Mouse (Mus musculus) intestine, embryonic 16.5 days (tissue): ENCODE measurements around the gene 9030025P20Rik. TPM values are rescaled to one million over a fixed set of nuclear protein-coding genes. Genes with fewer than 3 reads are reported as not detected.
"Not testable (repeated sequence)": the region's sequence is repeated elsewhere in the genome, so short reads cannot be mapped to it uniquely, and the experiment has no call there.

Experiments used
- ATAC-seq: fragments of 200-750 bp; cut with Nextera tagmentation; 2 replicates; pipeline ENCODE4 v1.8.0; 2017; ENCODE audit warnings: moderate TSS enrichment, moderate library complexity
- H3K27ac ChIP-seq: fragments of 300-500 bp; sonication (generic); 2 replicates; pipeline ENCODE4 v1.5.1; 2014; ENCODE audit warnings: mild to moderate bottlenecking, low read length
- H3K27me3 ChIP-seq: fragments of 300-500 bp; sonication (generic); replicated peaks from 2 replicates; pipeline ENCODE4 v1.6.1; 2014; ENCODE audit warnings: low read length, control low read depth, mixed read lengths; ENCODE audit not compliant: control insufficient read depth, insufficient read depth
- H3K36me3 ChIP-seq: fragments of 300-500 bp; sonication (generic); 2 replicates; pipeline ENCODE4 v1.6.1; 2014; ENCODE audit warnings: low read length, control low read depth; ENCODE audit not compliant: control insufficient read depth, insufficient read depth
- H3K4me1 ChIP-seq: fragments of 300-500 bp; sonication (generic); 2 replicates; pipeline ENCODE4 v1.6.1; 2014; ENCODE audit warnings: low read length, control low read depth, mixed read lengths; ENCODE audit not compliant: control insufficient read depth, insufficient read depth
- H3K4me2 ChIP-seq: fragments of 300-500 bp; sonication (generic); 2 replicates; pipeline ENCODE4 v1.6.1; 2014; ENCODE audit warnings: low read depth, low read length, control low read depth
- H3K4me3 ChIP-seq: fragments of 300-500 bp; sonication (generic); 2 replicates; pipeline ENCODE4 v1.5.1; 2014; ENCODE audit warnings: mild to moderate bottlenecking, low read length
- H3K9ac ChIP-seq: fragments of 300-500 bp; sonication (generic); 2 replicates; pipeline ENCODE4 v1.6.1; 2014; ENCODE audit warnings: low read depth, low read length
- H3K9me3 ChIP-seq: fragments of 300-500 bp; sonication (generic); 2 replicates; pipeline ENCODE4 v1.6.1; 2016; ENCODE audit warnings: low read length, control low read depth; ENCODE audit not compliant: control insufficient read depth
- WGBS: fragments of 180-500 bp; shearing (Covaris S2); extraction: QIAGEN DNeasy Blood & Tissue Kit; methylation state at CpG from one replicate; pipeline ENCODE4 v1.1.7; 2014; 5-methylcytosine and 5-hydroxymethylcytosine counted together
- polyA plus RNA-seq: library from polyadenylated mRNA; unstranded; fragments of >200 nt; fragmentation: Nextera tagmentation; extraction: Ambion mirVana; gene quantifications from 2 replicates; pipeline ENCODE4 v1.2.1, GENCODE M21; 2015

Gene 9030025P20Rik
- polyA plus RNA-seq = 8.2 TPM in 2 replicates

GRCm38 (mm10) chr17:14978362-14979038 lies at the start of gene 9030025P20Rik, which contains the start of gene Gm3417:
9030025P20Rik (plus strand) TSS chr17:14978468.
Gm3417 (minus strand) TSS chr17:14978790.
- H3K9me3 ChIP-seq, H3K9ac ChIP-seq, H3K4me2 ChIP-seq, H3K36me3 ChIP-seq, H3K4me3 ChIP-seq, H3K4me1 ChIP-seq, H3K27me3 ChIP-seq, H3K27ac ChIP-seq: not testable (repeated sequence)
- ATAC-seq = peak; percentile 98
- WGBS = no CpG with 5 or more reads among the region's 60 CpGs

DNA sequence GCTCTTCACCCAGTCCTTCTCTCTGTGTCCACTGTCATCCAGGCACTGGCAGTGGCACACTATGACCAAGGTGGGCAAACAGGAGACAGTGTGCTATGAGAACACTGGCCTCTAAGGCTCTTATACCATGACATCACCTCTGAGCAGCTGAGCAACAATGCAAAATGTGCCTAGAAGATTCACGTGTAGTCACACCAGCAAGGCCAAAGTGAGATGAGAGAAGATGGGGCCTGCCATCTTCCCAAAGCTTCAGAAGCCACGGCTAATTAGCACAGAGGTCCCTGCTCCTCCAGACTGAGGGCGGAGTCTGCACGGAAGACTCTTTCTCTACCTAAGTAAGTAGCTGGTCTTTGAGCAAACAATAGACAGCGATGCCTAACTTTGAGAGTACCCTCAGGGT lies 49.6 kb upstream of the 9030025P20Rik start:
- Histone ChIP-seq H3K9me3 (no peaks in the 10 kb centered on the region), H3K9ac (no peak overlapping the region), H3K36me3 (no peaks in the 10 kb centered on the region), H3K4me2 (no peak overlapping the region), H3K27ac (no peak overlapping the region), H3K27me3 (no peaks in the 10 kb centered on the region), H3K4me1 (no peaks in the 10 kb centered on the region), H3K4me3 (no peak overlapping the region)
- no peak for ATAC-seq
- 69% methylated on average over 5 of the region's 5 CpGs for WGBS

- H3K27ac ChIP-seq = no peak overlapping the region
- no peak overlapping the region for H3K9ac ChIP-seq
- no peak overlapping the region for H3K4me3 ChIP-seq
- no peaks in the 10 kb centered on the region for H3K4me1 ChIP-seq
- ATAC-seq = no peak
- no peaks in the 10 kb centered on the region for H3K9me3 ChIP-seq
- H3K27me3 ChIP-seq = no peaks in the 10 kb centered on the region
- 81% methylated on average over 7 of the region's 7 CpGs for WGBS
- no peak overlapping the region for H3K4me2 ChIP-seq
- no peaks in the 10 kb centered on the region for H3K36me3 ChIP-seq
These were observed 47.6 kb upstream of the 9030025P20Rik start for GRCm38 (mm10) chr17:14930697-14931096.

DNA sequence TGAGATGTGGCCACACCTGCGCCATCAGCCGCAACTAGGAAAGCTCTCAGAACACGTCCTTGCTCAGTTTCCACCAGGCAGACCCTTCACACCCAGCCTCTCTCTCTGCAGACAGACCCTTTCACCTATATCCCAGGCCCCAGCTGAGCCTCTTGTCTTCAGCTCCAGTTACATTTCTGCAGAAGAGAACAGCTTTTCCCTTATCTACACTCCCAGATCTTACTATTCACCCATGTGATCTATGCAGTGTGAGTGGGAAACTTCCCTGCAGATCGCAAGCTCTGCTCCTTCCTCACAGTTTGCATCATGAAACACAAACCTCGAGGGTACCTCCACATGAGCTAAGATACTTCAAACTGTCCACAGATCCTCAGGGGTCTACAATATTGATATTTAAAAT lies 46.8 kb upstream of the 9030025P20Rik start:
- Histone ChIP-seq H3K4me1 (no peaks in the 10 kb centered on the region), H3K27ac (no peak overlapping the region), H3K9ac (no peak overlapping the region), H3K27me3 (no peaks in the 10 kb centered on the region), H3K4me2 (no peak overlapping the region), H3K9me3 (no peaks in the 10 kb centered on the region), H3K36me3 (no peaks in the 10 kb centered on the region), H3K4me3 (no peak overlapping the region)
- WGBS = 85% methylated on average over 5 of the region's 5 CpGs
- ATAC-seq = no peak

GRCm38 (mm10) chr17:14935280-14935679 lies 43.0 kb upstream of the 9030025P20Rik start:
- H3K9me3 ChIP-seq, H3K36me3 ChIP-seq, H3K4me1 ChIP-seq, ATAC-seq, H3K27me3 ChIP-seq, H3K27ac ChIP-seq, H3K9ac ChIP-seq, H3K4me3 ChIP-seq, H3K4me2 ChIP-seq: not testable (repeated sequence)
- 73% methylated on average over 12 of the region's 14 CpGs for WGBS

GRCm38 (mm10) chr17:14935841-14936605 lies 42.2 kb upstream of the 9030025P20Rik start:
- Histone ChIP-seq H3K4me1 (no peaks in the 10 kb centered on the region), H3K4me2 (no peak overlapping the region), H3K9ac (no peak overlapping the region), H3K36me3 (no peaks in the 10 kb centered on the region), H3K27ac (no peak overlapping the region), H3K9me3 (no peaks in the 10 kb centered on the region), H3K27me3 (no peaks in the 10 kb centered on the region), H3K4me3 (no peak overlapping the region)
- 53% methylated on average over 5 of the region's 5 CpGs for WGBS
- no peak for ATAC-seq

DNA sequence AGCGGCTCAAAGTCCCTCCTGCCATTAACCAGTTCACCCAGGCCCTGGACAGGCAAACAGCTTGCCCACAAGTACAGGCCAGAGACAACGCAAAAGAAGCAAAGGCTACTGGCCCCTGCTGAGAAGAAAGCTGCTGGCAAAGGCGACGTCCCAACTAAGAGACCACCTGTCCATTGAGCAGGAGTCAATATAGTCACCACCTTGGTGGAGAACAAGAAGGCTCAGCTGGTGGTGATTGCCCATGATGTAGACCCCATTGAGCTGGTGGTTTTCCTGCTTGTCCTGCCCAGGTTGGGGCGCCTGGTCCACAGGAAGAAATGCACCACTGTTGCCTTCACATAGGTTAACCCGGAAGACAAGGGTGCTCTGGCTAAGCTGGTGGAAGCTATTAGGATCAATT lies 36.1 kb upstream of the 9030025P20Rik start:
- Histone ChIP-seq H3K4me3 (peak overlapping the region; percentile 82), H3K9ac (peak overlapping the region; percentile 87; the same call in 1 of the 2 replicates), H3K4me2 (peak overlapping the region; percentile 69)
- H3K9me3 ChIP-seq, ATAC-seq, H3K4me1 ChIP-seq, H3K27me3 ChIP-seq, H3K27ac ChIP-seq, H3K36me3 ChIP-seq: not testable (repeated sequence)
- 69% methylated on average over 6 of the region's 6 CpGs for WGBS

DNA sequence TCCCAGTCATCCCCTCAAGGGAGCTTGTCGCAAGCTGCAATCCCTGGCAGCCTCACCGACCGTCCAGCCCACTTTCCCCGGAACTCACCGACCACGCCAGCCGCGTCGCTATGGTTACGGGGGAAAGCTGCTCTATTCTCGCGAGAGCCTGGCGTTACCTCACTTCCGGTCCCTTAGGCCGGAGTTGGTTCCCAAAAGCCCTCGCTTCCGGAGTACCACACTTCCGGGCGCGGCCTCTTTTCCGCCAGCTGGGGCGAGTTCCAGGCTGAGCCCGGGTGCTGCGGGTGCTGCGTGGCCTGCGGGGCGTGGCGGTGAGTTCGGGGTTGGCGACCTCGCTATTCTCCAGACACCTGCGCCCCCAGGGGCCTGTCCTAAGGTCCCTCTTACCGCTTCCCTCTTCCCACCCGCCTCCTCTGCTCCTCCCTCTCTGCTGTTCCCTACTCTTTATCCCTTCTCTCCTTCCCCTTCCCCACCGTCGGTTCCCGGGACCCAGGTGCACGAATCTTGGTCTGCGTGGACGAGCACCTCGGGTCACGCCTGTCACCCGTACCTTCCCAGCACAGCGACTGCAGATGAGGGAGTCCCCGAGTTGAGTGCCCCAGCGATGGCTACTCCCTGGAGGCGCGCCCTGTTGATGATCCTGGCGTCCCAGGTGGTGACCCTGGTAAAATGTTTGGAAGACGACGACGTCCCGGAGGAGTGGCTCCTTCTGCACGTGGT lies 35.1 kb upstream of the 9030025P20Rik start, which contains the start of the genes Wdr27 and 1600012H06Rik:
Gene Wdr27 (minus strand): TSS at position 150 of the 720 bp plus-strand sequence.
Gene 1600012H06Rik (plus strand): TSS at position 176 of the 720 bp plus-strand sequence.
- no peaks in the 10 kb centered on the region for H3K9me3 ChIP-seq
- peaks cover 5% of the 10 kb centered on the region for H3K4me1 ChIP-seq
- no peaks in the 10 kb centered on the region for H3K36me3 ChIP-seq
- no peaks in the 10 kb centered on the region for H3K27me3 ChIP-seq
- ATAC-seq = peak; percentile 98
- peak within 1 kb of the TSS; percentile 87 for H3K9ac ChIP-seq
- peak within 1 kb of the TSS; percentile 79 for H3K27ac ChIP-seq
- peak within 1 kb of the TSS; percentile 82 for H3K4me3 ChIP-seq
- WGBS = under 1% methylated on average over 54 of the region's 54 CpGs
- H3K4me2 ChIP-seq = peak within 1 kb of the TSS; percentile 91

DNA sequence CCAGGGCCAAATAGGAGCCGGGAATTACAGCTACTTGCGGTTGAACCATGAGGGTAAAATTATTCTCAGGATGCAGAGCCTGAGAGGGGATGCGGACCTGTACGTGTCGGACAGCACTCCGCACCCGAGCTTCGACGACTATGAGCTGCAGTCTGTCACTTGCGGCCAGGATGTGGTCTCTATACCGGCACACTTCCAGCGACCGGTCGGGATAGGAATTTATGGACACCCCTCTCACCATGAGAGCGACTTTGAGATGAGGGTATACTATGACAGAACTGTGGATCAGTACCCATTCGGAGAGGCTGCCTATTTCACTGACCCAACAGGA lies 34.6 kb upstream of the 9030025P20Rik start:
- peak overlapping the region; percentile 82 for H3K4me3 ChIP-seq
- H3K9ac ChIP-seq = peak overlapping the region; percentile 87
- WGBS = 16% methylated on average over 16 of the region's 16 CpGs
- ATAC-seq = no peak; the same call in 1 of the 2 replicates
- no peaks in the 10 kb centered on the region for H3K27me3 ChIP-seq
- H3K4me2 ChIP-seq = peak overlapping the region; percentile 91
- H3K27ac ChIP-seq = peak overlapping the region; percentile 68
- H3K4me1 ChIP-seq = peaks cover 5% of the 10 kb centered on the region
- no peaks in the 10 kb centered on the region for H3K9me3 ChIP-seq
- no peaks in the 10 kb centered on the region for H3K36me3 ChIP-seq
